Mouse (Mus musculus): ENCODE measurements around the gene Plb1.

DNA sequence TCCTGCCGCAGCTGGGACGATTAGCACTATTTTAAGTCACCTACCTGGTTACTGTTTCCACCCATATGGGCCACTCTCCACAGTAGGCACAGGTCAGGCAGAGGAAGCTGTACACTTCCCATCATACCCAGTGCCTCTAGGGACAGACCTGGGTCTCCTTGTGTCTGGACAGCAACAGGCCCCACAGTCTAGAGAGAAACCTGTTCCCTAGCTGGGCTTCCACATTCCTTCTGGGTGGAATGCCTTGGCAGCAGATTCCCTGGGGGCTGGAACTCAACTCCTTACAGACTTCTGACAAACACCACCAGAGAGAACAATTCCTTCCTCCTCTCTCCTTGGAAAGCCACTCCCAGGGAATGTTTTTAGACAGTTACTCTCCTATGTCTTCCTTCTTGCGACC lies 165.2 kb downstream of the Plb1 start:
- TF ChIP-seq POLR2A (IDR thresholded peaks at IDR 0.05; ENCODE audit: borderline replicate concordance, extremely low read depth, low read depth, low read length) (no peak), CTCF (IDR thresholded peaks at IDR 0.05; ENCODE audit: insufficient read depth, low read length) (no peak)

All from lung, adult 2 months (tissue).